Comparison of ENCODE assay signal across 8 mouse cellular contexts in the genomic region with DNA sequence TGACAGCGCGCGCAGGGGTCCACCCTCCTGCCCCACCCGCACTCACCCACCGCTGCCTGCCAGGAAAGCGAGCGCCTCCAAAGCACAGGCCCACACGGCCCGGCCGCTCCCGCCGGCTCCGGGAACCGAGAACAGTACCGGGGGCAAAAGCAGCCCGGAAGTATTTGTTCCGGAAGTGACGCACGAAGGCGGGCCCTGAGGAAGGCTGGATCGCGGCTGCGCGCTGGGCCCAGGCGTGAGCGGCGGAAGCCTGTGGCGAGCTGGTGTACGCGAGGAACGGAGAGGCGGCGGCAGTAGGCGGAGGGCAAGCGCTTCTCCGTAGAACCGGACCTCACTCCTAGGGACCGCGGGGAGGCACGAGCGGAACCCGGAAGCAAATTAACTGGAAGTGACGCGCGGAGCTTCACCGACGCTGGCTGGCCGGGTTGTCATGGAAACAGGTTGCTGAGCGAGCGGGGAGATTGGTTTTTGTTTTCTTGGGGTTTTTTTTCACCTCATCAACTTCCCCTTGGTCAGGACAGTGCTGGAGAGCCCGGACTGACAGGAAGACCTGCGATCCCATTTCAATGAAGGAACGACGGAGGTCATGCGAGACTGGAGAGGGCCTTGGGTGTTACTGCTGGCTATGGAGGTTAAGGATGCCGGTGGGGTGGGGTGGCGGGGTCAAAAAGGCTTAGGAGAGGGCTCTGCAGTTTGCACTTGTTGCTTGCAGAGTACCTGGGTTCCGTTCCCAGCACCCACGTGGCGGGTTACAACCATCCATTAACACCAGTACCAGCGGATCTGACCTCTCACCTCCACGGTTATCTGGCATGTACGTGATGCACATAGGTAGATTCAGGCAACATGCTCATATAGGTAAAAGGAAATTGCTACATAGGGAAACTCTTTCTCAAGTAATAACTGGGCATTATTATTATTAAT. TPM values are rescaled to one million over a fixed set of nuclear protein-coding genes. Genes with fewer than 3 reads are reported as not detected.
DNase-seq lines count a peak whose midpoint lies in the region; ATAC-seq lines count a peak whose summit lies in the region.

Spata2 (minus strand) TSS at position 175 of the 924 bp plus-strand sequence.

- WGBS in hindbrain, embryonic 15.5 days = 2% methylated on average over 62 of the region's 63 CpGs

- no peaks in the 10 kb centered on the region for H3K36me3 ChIP-seq in hindbrain, embryonic 15.5 days

- peak within 1 kb of the TSS; percentile 99 for H3K27ac ChIP-seq in hindbrain, embryonic 15.5 days (replicated peaks)

- no peaks in the 10 kb centered on the region for H3K27me3 ChIP-seq in hindbrain, embryonic 15.5 days

- H3K9ac ChIP-seq in hindbrain, embryonic 15.5 days = peak within 1 kb of the TSS; percentile 99

- H3K4me3 ChIP-seq in hindbrain, embryonic 15.5 days = peak within 1 kb of the TSS; percentile 100

- H3K4me2 ChIP-seq in hindbrain, embryonic 15.5 days = peak within 1 kb of the TSS; percentile 95

- ATAC-seq in hindbrain, embryonic 15.5 days (ENCODE audit: low FRiP score, low read depth) = peak; percentile 90

- DNase-seq in R1 (ENCODE audit: low read depth, low spot score) = peak; percentile 90
- peak; percentile 95 to 96 for DNase-seq in cerebellum, postnatal 25 days
- DNase-seq in frontal cortex, postnatal 36 days (ENCODE audit: low spot score in 2 of 2) = peak; percentile 95 to 96
- DNase-seq in left cerebral cortex, adult 11 months (ENCODE audit: low spot score) = peak; percentile 87
- DNase-seq in lung, postnatal 4 days = peak; percentile 93 to 94
- peak; percentile 84 for DNase-seq in retina, postnatal 7 days (ENCODE audit: low read depth, low spot score)
- DNase-seq in urinary bladder, adult 2 months (ENCODE audit: low spot score) = peak; percentile 94

- H3K4me1 ChIP-seq in hindbrain, embryonic 15.5 days (replicated peaks) = peaks cover 33% of the 10 kb centered on the region

- H3K9me3 ChIP-seq in hindbrain, embryonic 15.5 days = no peaks in the 10 kb centered on the region

RNA-seq across cellular contexts. Expression of gene Spata2, which starts in this region (rescaled TPM):
- 30.7 and 33.4 TPM in 2 replicates for polyA plus RNA-seq in hindbrain, embryonic 15.5 days (2015; fragmentation: Nextera tagmentation; extraction: Ambion mirVana)
- polyA plus RNA-seq in urinary bladder, adult 2 months (2012; rRNA removed) = 15.1 and 15.2 TPM in 2 replicates

Comparison
In these comparisons a context has a peak if more than half of its experiments do, and no peak if none do; other contexts are left out.
1. Peak in every context shown above with its lines: DNase-seq, ATAC-seq, H3K4me3 ChIP-seq and H3K27ac ChIP-seq.